Mouse (Mus musculus) stomach, embryonic 16.5 days (tissue): ENCODE results near the gene Mrto4. TPM values are rescaled to one million over a fixed set of nuclear protein-coding genes. Genes with fewer than 3 reads are reported as not detected.
"Not testable (repeated sequence)": the region's sequence is repeated elsewhere in the genome, so short reads cannot be mapped to it uniquely, and the experiment has no call there.

Source experiments
- ATAC-seq: fragments of 200-750 bp; cut with Nextera tagmentation; 2 replicates; pipeline ENCODE4 v1.8.0; 2017; ENCODE audit warnings: moderate number of reproducible peaks, moderate TSS enrichment; ENCODE audit not compliant: insufficient read depth, low FRiP score
- H3K27ac ChIP-seq: fragments of 300-500 bp; sonication (generic); 2 replicates; pipeline ENCODE4 v1.5.1; 2014; ENCODE audit warnings: low read length
- H3K27me3 ChIP-seq: fragments of 300-500 bp; sonication (generic); 2 replicates; pipeline ENCODE4 v1.6.1; 2014; ENCODE audit warnings: low read length, control low read depth, mixed read lengths; ENCODE audit not compliant: control insufficient read depth, insufficient read depth
- H3K36me3 ChIP-seq: fragments of 300-500 bp; sonication (generic); 2 replicates; pipeline ENCODE4 v1.6.1; 2014; ENCODE audit warnings: low read length; ENCODE audit not compliant: control insufficient read depth, insufficient read depth
- H3K4me1 ChIP-seq: fragments of 300-500 bp; sonication (generic); 2 replicates; pipeline ENCODE4 v1.6.1; 2014; ENCODE audit warnings: low read length, control low read depth, mixed read lengths; ENCODE audit not compliant: control insufficient read depth, insufficient read depth
- H3K4me2 ChIP-seq: fragments of 300-500 bp; sonication (generic); 2 replicates; pipeline ENCODE4 v1.6.1; 2014; ENCODE audit warnings: low read depth, low read length, mixed read lengths
- H3K4me3 ChIP-seq: fragments of 300-500 bp; sonication (generic); replicated peaks from 2 replicates; pipeline ENCODE4 v1.5.1; 2014; ENCODE audit warnings: mild to moderate bottlenecking, low read length
- H3K9ac ChIP-seq: fragments of 300-500 bp; sonication (generic); 2 replicates; pipeline ENCODE4 v1.6.1; 2014; ENCODE audit warnings: low read length
- H3K9me3 ChIP-seq: fragments of 300-500 bp; sonication (generic); replicated peaks from 2 replicates; pipeline ENCODE4 v1.6.1; 2016; ENCODE audit warnings: low read length, control low read depth; ENCODE audit not compliant: control insufficient read depth
- WGBS: fragments of 180-500 bp; shearing (Covaris S2); extraction: QIAGEN DNeasy Blood & Tissue Kit; methylation state at CpG from one replicate; pipeline ENCODE4 v1.1.7; 2014; 5-methylcytosine and 5-hydroxymethylcytosine counted together
- polyA plus RNA-seq: library from polyadenylated mRNA; unstranded; fragments of >200 nt; fragmentation: Nextera tagmentation; extraction: Ambion mirVana; gene quantifications from 2 replicates; pipeline ENCODE4 v1.2.1, GENCODE M21; 2015

Gene Mrto4
- 81.4 and 87.1 TPM in 2 replicates for polyA plus RNA-seq

GRCm38 (mm10) chr4:139351931-139352711, at the start of gene Mrto4, which contains the start of the genes Emc1 and Ubr4:
Mrto4 (minus strand) TSS chr4:139352576.
Emc1 (plus strand) TSS chr4:139352587.
Ubr4 (plus strand) TSS chr4:139352609.
- under 1% methylated on average over 62 of the region's 64 CpGs for WGBS
- peak; percentile 95 for ATAC-seq
- peak within 1 kb of the TSS; percentile 97 for H3K4me2 ChIP-seq

GRCm38 (mm10) chr4:139400487-139400886, 48.1 kb upstream of the Mrto4 start:
- no peak overlapping the region for H3K27ac ChIP-seq
- H3K4me1 ChIP-seq, result no peaks in the 10 kb centered on the region
- no peak overlapping the region for H3K9ac ChIP-seq
- no peaks in the 10 kb centered on the region for H3K27me3 ChIP-seq
- no peaks in the 10 kb centered on the region for H3K9me3 ChIP-seq
- H3K36me3 ChIP-seq, result peaks cover 55% of the 10 kb centered on the region
- H3K4me3 ChIP-seq, result no peak overlapping the region
- H3K4me2 ChIP-seq, result no peak overlapping the region
- WGBS, result 78% methylated on average over 5 of the region's 5 CpGs
- ATAC-seq, result no peak

More at GRCm38 (mm10) chr4:139351931-139352711, at the start of gene Mrto4, which contains the start of the genes Emc1 and Ubr4:
- H3K36me3 ChIP-seq, result peaks cover 9% of the 10 kb centered on the region; the same call in 1 of the 2 replicates
- peak within 1 kb of the TSS; percentile 93 for H3K27ac ChIP-seq
- H3K9ac ChIP-seq, result peak within 1 kb of the TSS; percentile 87
- peaks cover 17% of the 10 kb centered on the region for H3K4me1 ChIP-seq
- no peaks in the 10 kb centered on the region for H3K9me3 ChIP-seq
- H3K27me3 ChIP-seq, result no peaks in the 10 kb centered on the region
- peak within 1 kb of the TSS; percentile 83 for H3K4me3 ChIP-seq

DNA sequence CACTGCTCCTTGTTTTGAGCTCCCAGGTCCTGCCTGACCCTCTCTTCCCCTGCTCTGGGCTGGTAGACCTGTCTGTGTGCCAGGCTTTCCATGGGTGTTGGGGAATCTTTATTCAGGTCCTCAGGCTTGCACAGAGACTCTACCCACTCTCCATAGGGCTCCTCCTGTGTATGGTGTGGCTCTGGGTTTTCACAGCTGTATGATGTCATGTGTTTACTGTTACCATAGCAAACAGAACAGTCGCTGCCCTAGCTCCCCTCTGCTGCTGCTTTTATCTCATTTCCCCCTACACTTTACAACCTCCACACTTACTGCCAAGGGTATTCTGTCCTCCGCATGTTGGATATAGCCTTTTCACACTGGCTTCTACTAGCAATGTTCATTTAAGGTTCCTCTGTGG, 43.1 kb upstream of the Mrto4 start:
- H3K27me3 ChIP-seq, result no peaks in the 10 kb centered on the region
- no peak overlapping the region for H3K27ac ChIP-seq
- ATAC-seq, result peak; percentile 40; the same call in 1 of the 2 replicates
- H3K36me3 ChIP-seq, result peaks cover 38% of the 10 kb centered on the region
- H3K9ac ChIP-seq, result no peak overlapping the region
- 42% methylated on average over 2 of the region's 2 CpGs for WGBS
- no peak overlapping the region for H3K4me3 ChIP-seq
- H3K4me1 ChIP-seq, result no peaks in the 10 kb centered on the region
- H3K9me3 ChIP-seq, result no peaks in the 10 kb centered on the region
- H3K4me2 ChIP-seq, result no peak overlapping the region

DNA sequence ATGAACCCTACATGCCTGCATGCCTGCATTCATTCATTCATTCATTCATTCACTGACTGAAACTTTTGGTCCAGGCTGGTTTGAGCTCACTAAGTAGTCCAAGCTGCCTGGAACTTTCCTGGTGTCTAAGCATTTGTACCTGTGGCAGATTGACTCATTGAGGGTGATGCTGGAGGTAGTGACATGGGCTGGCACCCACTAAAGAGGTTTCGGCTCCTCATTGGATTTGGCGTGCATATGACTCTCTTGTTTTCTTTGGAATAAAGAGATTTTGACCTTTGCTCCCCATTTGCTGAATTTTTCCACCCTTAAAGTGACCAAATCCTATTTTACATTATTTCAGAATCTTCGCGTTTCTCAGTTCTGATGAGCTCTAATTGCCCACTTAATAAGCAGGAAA, 37.2 kb upstream of the Mrto4 start:
- Histone ChIP-seq H3K36me3 (peaks cover 18% of the 10 kb centered on the region), H3K9me3 (no peaks in the 10 kb centered on the region), H3K4me2 (no peak overlapping the region), H3K4me3 (no peak overlapping the region), H3K4me1 (peaks cover 34% of the 10 kb centered on the region), H3K27me3 (no peaks in the 10 kb centered on the region), H3K27ac (no peak overlapping the region), H3K9ac (no peak overlapping the region)
- WGBS, result 73% methylated on average over 4 of the region's 4 CpGs
- ATAC-seq, result no peak

- Histone ChIP-seq H3K4me3 (peak overlapping the region; percentile 11; the same call in 1 of the 2 replicates), H3K4me1 (peaks cover 40% of the 10 kb centered on the region), H3K9ac (peak overlapping the region; percentile 21; the same call in 1 of the 2 replicates), H3K4me2 (peak overlapping the region; percentile 50), H3K27me3 (no peaks in the 10 kb centered on the region), H3K36me3 (peaks cover 9% of the 10 kb centered on the region; the same call in 1 of the 2 replicates), H3K27ac (peak overlapping the region; percentile 92), H3K9me3 (no peaks in the 10 kb centered on the region)
- ATAC-seq, result peak; percentile 90
- WGBS, result 20% methylated on average over 6 of the region's 6 CpGs
These were observed 34.5 kb upstream of the Mrto4 start for GRCm38 (mm10) chr4:139386869-139387319.

DNA sequence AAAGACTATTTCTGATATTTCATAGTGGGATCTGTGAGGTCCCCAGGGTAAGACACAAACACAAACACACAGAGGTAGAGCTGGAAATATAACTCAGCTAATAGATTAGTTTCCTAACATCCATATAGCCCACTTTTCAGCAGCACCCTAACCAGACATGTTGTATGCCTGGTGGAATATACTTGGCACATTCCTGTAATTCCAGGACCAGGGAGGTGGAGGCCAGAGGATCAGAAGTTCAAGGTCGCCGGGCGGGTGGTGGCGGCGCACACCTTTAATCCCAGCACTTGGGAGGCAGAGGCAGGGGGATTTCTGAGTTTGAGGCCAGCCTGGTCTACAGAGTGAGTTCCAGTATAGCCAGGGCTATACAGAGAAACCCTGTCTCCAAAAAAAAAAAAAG, 33.5 kb upstream of the Mrto4 start:
- H3K4me1 ChIP-seq, result peaks cover 44% of the 10 kb centered on the region
- not testable (repeated sequence) for H3K4me3 ChIP-seq, H3K9ac ChIP-seq, ATAC-seq, H3K27me3 ChIP-seq, H3K9me3 ChIP-seq, H3K36me3 ChIP-seq
- H3K4me2 ChIP-seq, result peak overlapping the region; percentile 45; the same call in 1 of the 2 replicates
- peak overlapping the region; percentile 51; the same call in 1 of the 2 replicates for H3K27ac ChIP-seq
- whole genome bisulfite sequencing, result 77% methylated on average over 5 of the region's 5 CpGs

GRCm38 (mm10) chr4:139382231-139382630, 29.9 kb upstream of the Mrto4 start:
- Histone ChIP-seq H3K4me2 (peak overlapping the region; percentile 87), H3K4me3 (no peak overlapping the region), H3K9me3 (no peaks in the 10 kb centered on the region), H3K27me3 (no peaks in the 10 kb centered on the region), H3K9ac (peak overlapping the region; percentile 48; the same call in 1 of the 2 replicates), H3K4me1 (peaks cover 31% of the 10 kb centered on the region), H3K36me3 (no peaks in the 10 kb centered on the region), H3K27ac (no peak overlapping the region)
- WGBS, result 62% methylated on average over 7 of the region's 7 CpGs
- ATAC-seq, result no peak

DNA sequence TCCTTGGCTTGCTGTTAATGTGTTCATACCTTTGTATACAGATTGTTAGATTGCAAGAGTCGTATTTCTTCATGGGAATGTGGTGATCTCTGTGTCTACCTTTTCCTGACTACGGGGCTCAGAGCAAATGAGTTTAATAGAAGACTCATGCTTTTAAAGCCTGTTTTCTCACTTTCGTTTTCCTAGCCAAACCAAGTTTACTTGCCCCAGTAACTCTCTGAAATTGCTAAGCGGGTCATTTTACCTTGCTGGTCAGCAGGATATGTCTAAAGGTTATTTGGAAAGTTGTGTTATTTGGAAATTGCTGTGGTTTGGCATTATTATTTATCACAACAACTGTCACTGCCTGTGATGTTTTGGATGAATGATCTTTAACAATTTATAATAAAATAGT, 29.1 kb upstream of the Mrto4 start:
- Histone ChIP-seq H3K4me1 (peaks cover 26% of the 10 kb centered on the region), H3K4me3 (peak overlapping the region; percentile 88), H3K36me3 (no peaks in the 10 kb centered on the region), H3K4me2 (peak overlapping the region; percentile 87), H3K9ac (peak overlapping the region; percentile 92), H3K27me3 (no peaks in the 10 kb centered on the region), H3K27ac (no peak overlapping the region), H3K9me3 (no peaks in the 10 kb centered on the region)
- WGBS, result 32% methylated on average over 4 of the region's 4 CpGs
- no peak for ATAC-seq

DNA sequence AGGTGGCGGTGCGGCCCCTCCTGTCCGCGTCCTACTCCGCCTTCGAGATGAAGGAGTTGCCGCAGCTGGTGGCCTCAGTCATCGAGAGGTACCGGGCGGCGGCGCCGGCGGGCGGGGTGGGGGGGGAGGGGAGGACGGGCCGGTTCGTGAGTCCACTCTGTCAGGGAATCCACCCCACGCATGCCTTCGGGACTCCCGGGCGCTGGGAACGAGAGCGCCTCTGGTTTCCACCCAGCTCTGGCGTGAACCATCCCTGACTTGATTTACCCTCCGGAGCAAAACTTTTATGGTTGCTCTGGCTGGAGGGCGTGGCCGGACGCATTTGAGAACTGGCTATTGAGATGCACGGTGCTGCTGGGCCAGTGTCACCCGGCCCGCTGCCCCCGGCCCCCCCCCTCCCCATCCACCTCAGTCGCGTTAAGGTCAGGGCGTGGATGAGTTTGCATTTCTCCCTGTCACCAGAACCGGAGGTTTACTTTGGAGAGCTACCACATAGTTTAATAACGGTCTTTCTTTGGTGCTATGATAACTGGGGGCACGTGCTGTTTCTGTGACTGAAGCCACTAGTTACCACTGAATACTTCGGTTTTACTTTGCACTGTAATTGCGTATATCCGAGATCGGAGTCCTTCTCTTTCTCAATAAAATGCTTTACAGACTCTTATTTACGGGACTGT, 28.5 kb upstream of the Mrto4 start:
- WGBS, result 3% methylated on average over 44 of the region's 44 CpGs
- Histone ChIP-seq H3K27ac (peak overlapping the region; percentile 84), H3K4me3 (peak overlapping the region; percentile 88), H3K9ac (peak overlapping the region; percentile 92), H3K36me3 (no peaks in the 10 kb centered on the region), H3K9me3 (no peaks in the 10 kb centered on the region), H3K4me2 (peak overlapping the region; percentile 87), H3K4me1 (peaks cover 20% of the 10 kb centered on the region), H3K27me3 (no peaks in the 10 kb centered on the region)
- peak; percentile 74 for ATAC-seq
